ENCODE assay signal across 8 mouse cellular contexts in the genomic region with DNA sequence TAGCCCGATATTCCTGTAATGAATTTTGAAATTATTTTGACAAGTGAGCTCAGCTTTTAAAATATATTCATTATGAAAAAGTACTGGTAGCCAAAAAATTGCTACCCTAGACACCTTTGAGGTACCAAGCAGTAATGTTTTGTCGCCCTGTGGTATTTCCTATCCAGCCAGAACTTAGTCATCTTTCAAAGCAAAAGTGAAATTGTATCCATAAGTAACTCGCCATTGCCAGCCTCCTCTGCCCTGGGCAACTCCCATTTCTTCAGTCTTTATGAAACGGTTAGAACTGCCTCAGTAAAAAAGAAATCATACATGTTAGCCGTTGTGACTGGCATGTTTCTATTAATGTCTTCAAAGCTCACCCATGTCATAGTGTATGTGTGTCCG. TPM values are rescaled to one million over a fixed set of nuclear protein-coding genes. Genes with fewer than 3 reads are reported as not detected.
DNase-seq lines count a peak whose midpoint lies in the region; ATAC-seq lines count a peak whose summit lies in the region.

No protein-coding gene starts in this region.

- no peak overlapping the region for H3K27ac ChIP-seq in limb, embryonic 12.5 days

- peak; percentile 70 for ATAC-seq in erythroblast, adult 5-6 weeks (replicated peaks; ENCODE audit: low FRiP score, poor library complexity, severe bottlenecking)
- ATAC-seq in limb, embryonic 12.5 days (ENCODE audit: insufficient number of reproducible peaks, insufficient read depth, low FRiP score, low TSS enrichment, low read depth), result no peak
- peak; percentile 32; the same call in 1 of the 2 replicates for ATAC-seq in neutrophil, adult 5-6 weeks (ENCODE audit: extremely low read depth, insufficient number of reproducible peaks, low FRiP score, poor library complexity, severe bottlenecking)

- peaks cover 13% of the 10 kb centered on the region; the same call in 1 of the 2 replicates for H3K36me3 ChIP-seq in limb, embryonic 12.5 days

- peaks cover 7% of the 10 kb centered on the region for H3K9me3 ChIP-seq in limb, embryonic 12.5 days

- DNase-seq in 3T3-L1 (ENCODE audit: low read depth, low spot score), result peak; percentile 52
- peak; percentile 32 to 46 for DNase-seq in B cell, adult 2 months
- DNase-seq in ovary, postnatal 36 days (ENCODE audit: low spot score), result no peak
- no peak for DNase-seq in thymus, postnatal 36 days
- DNase-seq in lung, postnatal 10 days, result no peak

- H3K9ac ChIP-seq in limb, embryonic 12.5 days (replicated peaks), result no peak overlapping the region

- H3K27me3 ChIP-seq in limb, embryonic 12.5 days, result no peaks in the 10 kb centered on the region

- H3K4me1 ChIP-seq in limb, embryonic 12.5 days (replicated peaks), result peaks cover 8% of the 10 kb centered on the region

- peak overlapping the region; percentile 95 for H3K4me3 ChIP-seq in limb, embryonic 12.5 days (replicated peaks)

- 69% methylated on average over 6 of the region's 6 CpGs for WGBS in limb, embryonic 12.5 days

- peak overlapping the region; percentile 82 for H3K4me2 ChIP-seq in limb, embryonic 12.5 days

RNA-seq across cellular contexts. Expression of a gene that starts 7.6 kb away (rescaled TPM):
- total RNA-seq in erythroblast, adult 5-6 weeks (2015; ENCODE audit: low replicate concordance), result 17.3 and 37.1 TPM in 2 replicates
- total RNA-seq in erythroblast, adult 5-6 weeks (2017; ENCODE audit: low replicate concordance), result 5.7 and 9.2 TPM in 2 replicates
- 0.81 and 1.0 TPM in 2 replicates for polyA plus RNA-seq in limb, embryonic 12.5 days (2016; fragmentation: Nextera tagmentation; extraction: Ambion mirVana)
- 48.1 and 59.9 TPM in 2 replicates for total RNA-seq in neutrophil, adult 5-6 weeks (2017)

RNA-seq across cellular contexts. Expression of a gene that starts 8.1 kb away (rescaled TPM):
- 53.4 and 61.2 TPM in 2 replicates for total RNA-seq in erythroblast, adult 5-6 weeks (2015; ENCODE audit: low replicate concordance)
- total RNA-seq in erythroblast, adult 5-6 weeks (2017; ENCODE audit: low replicate concordance), result 48.5 and 53.2 TPM in 2 replicates
- polyA plus RNA-seq in limb, embryonic 12.5 days (2016; fragmentation: Nextera tagmentation; extraction: Ambion mirVana), result 66.5 and 78.7 TPM in 2 replicates
- 96.5 and 104 TPM in 2 replicates for total RNA-seq in neutrophil, adult 5-6 weeks (2017)

RNA-seq across cellular contexts. Expression of a gene that starts 17.3 kb away (rescaled TPM):
- total RNA-seq in erythroblast, adult 5-6 weeks (2015; ENCODE audit: low replicate concordance), result 14.8 and 17.6 TPM in 2 replicates
- 15.8 and 27.3 TPM in 2 replicates for total RNA-seq in erythroblast, adult 5-6 weeks (2017; ENCODE audit: low replicate concordance)
- 47.7 and 50.0 TPM in 2 replicates for polyA plus RNA-seq in limb, embryonic 12.5 days (2016; fragmentation: Nextera tagmentation; extraction: Ambion mirVana)
- total RNA-seq in neutrophil, adult 5-6 weeks (2017), result 37.6 and 42.4 TPM in 2 replicates

Comparison
In these comparisons a context has a peak if more than half of its experiments do, and no peak if none do; other contexts are left out.
1. DNase-seq: peak in 3T3-L1 (single experiment) and B cell, adult 2 months (2 of 2); none in ovary, postnatal 36 days (single experiment), thymus, postnatal 36 days (0 of 2) and lung, postnatal 10 days (single experiment).